Mouse (Mus musculus): ENCODE measurements around the gene Tmem169. TPM values are rescaled to one million over a fixed set of nuclear protein-coding genes. Genes with fewer than 3 reads are reported as not detected.
A peak's percentile ranks its signal among the peaks of the same experiment; 100 is the strongest.

The Tmem169 gene
- polyA plus RNA-seq, 1 experiment from 2014 or later, result 35.5 TPM

GRCm38 (mm10) chr1:72312701-72313398, 28.7 kb downstream of the Tmem169 start:
- WGBS, result 78% methylated on average over 9 of the region's 9 CpGs
- Histone ChIP-seq H3K9me3 (ENCODE audit: control insufficient read depth, low read length) (no peaks in the 10 kb centered on the region), H3K27me3 (ENCODE audit: control insufficient read depth, insufficient read depth, low read length) (no peaks in the 10 kb centered on the region), H3K9ac (replicated peaks; ENCODE audit: low read depth, low read length) (no peak overlapping the region), H3K4me2 (ENCODE audit: low read depth, low read length) (no peak overlapping the region), H3K36me3 (ENCODE audit: control insufficient read depth, insufficient read depth, low read length) (peaks cover 4% of the 10 kb centered on the region; the same call in 1 of the 2 replicates), H3K4me3 (ENCODE audit: low read depth, low read length) (no peak overlapping the region), H3K4me1 (ENCODE audit: control insufficient read depth, insufficient read depth, low read length) (no peaks in the 10 kb centered on the region), H3K27ac (ENCODE audit: low read depth, low read length) (no peak overlapping the region)
- ATAC-seq (ENCODE audit: low read depth), result no peak

- Histone ChIP-seq H3K4me3 (ENCODE audit: low read depth, low read length) (no peak overlapping the region), H3K4me1 (ENCODE audit: control insufficient read depth, insufficient read depth, low read length) (no peaks in the 10 kb centered on the region), H3K27ac (ENCODE audit: low read depth, low read length) (no peak overlapping the region), H3K27me3 (ENCODE audit: control insufficient read depth, insufficient read depth, low read length) (no peaks in the 10 kb centered on the region), H3K36me3 (ENCODE audit: control insufficient read depth, insufficient read depth, low read length) (peaks cover 4% of the 10 kb centered on the region; the same call in 1 of the 2 replicates), H3K9ac (replicated peaks; ENCODE audit: low read depth, low read length) (no peak overlapping the region), H3K4me2 (ENCODE audit: low read depth, low read length) (no peak overlapping the region), H3K9me3 (ENCODE audit: control insufficient read depth, low read length) (no peaks in the 10 kb centered on the region)
- WGBS, result 74% methylated on average over 5 of the region's 5 CpGs
- ATAC-seq (ENCODE audit: low read depth), result no peak
Observed at GRCm38 (mm10) chr1:72313399-72314039, 29.4 kb downstream of the Tmem169 start.

DNA sequence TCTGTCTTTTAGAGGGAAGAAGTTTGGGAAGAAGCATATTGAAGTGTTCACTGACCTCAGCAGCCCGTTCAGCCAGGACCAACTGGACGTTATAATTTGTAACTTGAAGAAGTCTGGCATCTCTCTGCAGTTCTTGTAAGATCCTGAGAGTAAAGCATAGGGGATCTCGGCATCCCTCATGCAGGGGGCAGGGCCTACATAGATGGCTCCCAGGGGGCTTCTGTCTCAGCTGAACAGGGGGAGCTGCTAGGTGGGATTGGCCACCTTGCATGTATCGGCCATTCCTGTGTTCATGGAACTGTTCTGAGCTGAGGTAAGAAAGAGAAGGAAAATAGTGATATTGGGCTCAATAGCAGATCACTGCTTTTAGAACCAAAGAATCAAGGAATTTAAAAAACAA, 31.3 kb downstream of the Tmem169 start:
- H3K4me2 ChIP-seq (ENCODE audit: low read depth, low read length), result no peak overlapping the region
- no peak for ATAC-seq (ENCODE audit: low read depth)
- H3K9ac ChIP-seq (replicated peaks; ENCODE audit: low read depth, low read length), result no peak overlapping the region
- H3K27ac ChIP-seq (ENCODE audit: low read depth, low read length), result no peak overlapping the region
- H3K4me1 ChIP-seq (ENCODE audit: control insufficient read depth, insufficient read depth, low read length), result no peaks in the 10 kb centered on the region
- WGBS, result 81% methylated on average over 4 of the region's 4 CpGs
- H3K4me3 ChIP-seq (ENCODE audit: low read depth, low read length), result no peak overlapping the region
- H3K36me3 ChIP-seq (ENCODE audit: control insufficient read depth, insufficient read depth, low read length), result peaks cover 6% of the 10 kb centered on the region; the same call in 1 of the 2 replicates
- H3K27me3 ChIP-seq (ENCODE audit: control insufficient read depth, insufficient read depth, low read length), result no peaks in the 10 kb centered on the region
- H3K9me3 ChIP-seq (ENCODE audit: control insufficient read depth, low read length), result no peaks in the 10 kb centered on the region

DNA sequence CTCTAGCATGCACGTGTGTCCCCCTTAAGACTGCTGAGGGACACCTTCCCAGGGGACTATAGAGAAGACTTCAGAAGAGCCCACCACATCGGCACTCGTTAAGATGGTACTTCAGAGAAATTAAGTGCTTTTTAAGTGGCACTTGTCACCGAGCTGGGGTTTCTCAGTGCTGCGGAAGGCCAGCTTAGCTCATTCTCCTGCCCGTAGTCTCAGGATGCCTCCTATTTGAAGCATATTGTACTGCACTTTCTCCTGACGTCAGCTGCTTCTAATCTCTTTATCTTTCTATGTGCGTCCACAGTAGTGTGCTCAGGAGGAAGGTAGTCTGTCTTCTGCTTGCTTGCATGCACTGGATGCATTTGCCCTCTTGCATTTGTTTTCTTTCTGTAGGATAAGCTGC, 32.2 kb downstream of the Tmem169 start:
- no peak overlapping the region for H3K9ac ChIP-seq (replicated peaks; ENCODE audit: low read depth, low read length)
- 77% methylated on average over 8 of the region's 8 CpGs for WGBS
- ATAC-seq (ENCODE audit: low read depth), result peak; percentile 41; the same call in 1 of the 2 replicates

GRCm38 (mm10) chr1:72316901-72317300, 32.7 kb downstream of the Tmem169 start:
- H3K4me3 ChIP-seq (ENCODE audit: low read depth, low read length), result no peak overlapping the region
- H3K27ac ChIP-seq (ENCODE audit: low read depth, low read length), result no peak overlapping the region
- no peaks in the 10 kb centered on the region for H3K9me3 ChIP-seq (ENCODE audit: control insufficient read depth, low read length)
- no peak overlapping the region for H3K4me2 ChIP-seq (ENCODE audit: low read depth, low read length)
- no peak overlapping the region for H3K9ac ChIP-seq (replicated peaks; ENCODE audit: low read depth, low read length)
- ATAC-seq (ENCODE audit: low read depth), result no peak
- WGBS, result 74% methylated on average over 7 of the region's 7 CpGs
- H3K36me3 ChIP-seq (ENCODE audit: control insufficient read depth, insufficient read depth, low read length), result peaks cover 9% of the 10 kb centered on the region; the same call in 1 of the 2 replicates
- H3K27me3 ChIP-seq (ENCODE audit: control insufficient read depth, insufficient read depth, low read length), result no peaks in the 10 kb centered on the region
- H3K4me1 ChIP-seq (ENCODE audit: control insufficient read depth, insufficient read depth, low read length), result no peaks in the 10 kb centered on the region

More for the DNA sequence above, 32.2 kb downstream of the Tmem169 start:
- Histone ChIP-seq H3K9me3 (ENCODE audit: control insufficient read depth, low read length) (no peaks in the 10 kb centered on the region), H3K27me3 (ENCODE audit: control insufficient read depth, insufficient read depth, low read length) (no peaks in the 10 kb centered on the region), H3K4me2 (ENCODE audit: low read depth, low read length) (no peak overlapping the region), H3K4me1 (ENCODE audit: control insufficient read depth, insufficient read depth, low read length) (no peaks in the 10 kb centered on the region), H3K4me3 (ENCODE audit: low read depth, low read length) (no peak overlapping the region), H3K27ac (ENCODE audit: low read depth, low read length) (no peak overlapping the region), H3K36me3 (ENCODE audit: control insufficient read depth, insufficient read depth, low read length) (peaks cover 9% of the 10 kb centered on the region; the same call in 1 of the 2 replicates)

- WGBS, result 96% methylated on average over 5 of the region's 5 CpGs
- no peak overlapping the region for H3K27ac ChIP-seq (ENCODE audit: low read depth, low read length)
- no peaks in the 10 kb centered on the region for H3K9me3 ChIP-seq (ENCODE audit: control insufficient read depth, low read length)
- H3K27me3 ChIP-seq (ENCODE audit: control insufficient read depth, insufficient read depth, low read length), result no peaks in the 10 kb centered on the region
- H3K4me1 ChIP-seq (ENCODE audit: control insufficient read depth, insufficient read depth, low read length), result no peaks in the 10 kb centered on the region
- H3K36me3 ChIP-seq (ENCODE audit: control insufficient read depth, insufficient read depth, low read length), result peaks cover 13% of the 10 kb centered on the region; the same call in 1 of the 2 replicates
- H3K9ac ChIP-seq (replicated peaks; ENCODE audit: low read depth, low read length), result no peak overlapping the region
- no peak for ATAC-seq (ENCODE audit: low read depth)
- H3K4me2 ChIP-seq (ENCODE audit: low read depth, low read length), result no peak overlapping the region
- H3K4me3 ChIP-seq (ENCODE audit: low read depth, low read length), result no peak overlapping the region
Observed at GRCm38 (mm10) chr1:72320759-72321158, 36.6 kb downstream of the Tmem169 start.

- H3K4me1 ChIP-seq (ENCODE audit: control insufficient read depth, insufficient read depth, low read length), result no peaks in the 10 kb centered on the region
- H3K9me3 ChIP-seq (ENCODE audit: control insufficient read depth, low read length), result no peaks in the 10 kb centered on the region
- no peak overlapping the region for H3K4me3 ChIP-seq (ENCODE audit: low read depth, low read length)
- H3K27ac ChIP-seq (ENCODE audit: low read depth, low read length), result no peak overlapping the region
- H3K27me3 ChIP-seq (ENCODE audit: control insufficient read depth, insufficient read depth, low read length), result no peaks in the 10 kb centered on the region
- H3K9ac ChIP-seq (replicated peaks; ENCODE audit: low read depth, low read length), result no peak overlapping the region
- no peak for ATAC-seq (ENCODE audit: low read depth)
- peaks cover 13% of the 10 kb centered on the region; the same call in 1 of the 2 replicates for H3K36me3 ChIP-seq (ENCODE audit: control insufficient read depth, insufficient read depth, low read length)
- WGBS, result 97% methylated on average over 4 of the region's 4 CpGs
- H3K4me2 ChIP-seq (ENCODE audit: low read depth, low read length), result no peak overlapping the region
Observed at GRCm38 (mm10) chr1:72323248-72323647, 39.1 kb downstream of the Tmem169 start.

DNA sequence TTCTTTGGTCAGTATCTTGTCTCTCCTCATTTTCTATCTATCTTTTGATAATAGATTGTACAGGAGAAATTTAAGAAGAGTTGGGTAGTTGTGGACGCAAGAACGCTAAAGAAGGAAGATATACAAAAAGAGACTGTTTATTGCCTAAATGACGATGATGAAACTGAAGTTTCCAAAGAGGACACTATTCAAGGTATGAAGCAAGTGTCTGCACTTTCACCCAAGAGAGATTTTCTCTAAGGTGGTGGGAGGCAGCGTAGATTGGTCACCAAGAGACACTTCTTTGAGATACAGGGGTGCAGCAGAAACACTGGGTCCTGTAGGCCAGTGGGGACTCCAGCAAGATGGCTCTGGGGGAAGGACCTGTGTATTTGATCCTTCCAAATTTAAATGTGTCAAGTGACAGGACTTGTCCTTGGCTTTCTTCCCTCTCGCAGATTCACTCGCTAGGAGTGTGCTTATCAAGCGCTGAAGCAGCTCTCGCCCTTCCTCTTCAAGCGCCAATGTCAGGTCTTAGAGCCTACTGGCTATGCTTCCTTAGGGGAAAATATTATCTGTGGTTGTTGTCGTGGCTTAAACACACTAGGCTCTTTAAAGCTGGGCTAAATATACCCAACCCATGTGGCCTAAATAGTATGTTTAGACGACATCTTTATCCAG, 42.1 kb downstream of the Tmem169 start:
- H3K4me2 ChIP-seq (ENCODE audit: low read depth, low read length), result no peak overlapping the region
- H3K9ac ChIP-seq (replicated peaks; ENCODE audit: low read depth, low read length), result no peak overlapping the region
- no peak overlapping the region for H3K27ac ChIP-seq (ENCODE audit: low read depth, low read length)
- peaks cover 8% of the 10 kb centered on the region; the same call in 1 of the 2 replicates for H3K36me3 ChIP-seq (ENCODE audit: control insufficient read depth, insufficient read depth, low read length)
- no peaks in the 10 kb centered on the region for H3K9me3 ChIP-seq (ENCODE audit: control insufficient read depth, low read length)
- ATAC-seq (ENCODE audit: low read depth), result no peak
- H3K27me3 ChIP-seq (ENCODE audit: control insufficient read depth, insufficient read depth, low read length), result no peaks in the 10 kb centered on the region
- 96% methylated on average over 11 of the region's 11 CpGs for WGBS
- no peak overlapping the region for H3K4me3 ChIP-seq (ENCODE audit: low read depth, low read length)
- H3K4me1 ChIP-seq (ENCODE audit: control insufficient read depth, insufficient read depth, low read length), result no peaks in the 10 kb centered on the region

DNA sequence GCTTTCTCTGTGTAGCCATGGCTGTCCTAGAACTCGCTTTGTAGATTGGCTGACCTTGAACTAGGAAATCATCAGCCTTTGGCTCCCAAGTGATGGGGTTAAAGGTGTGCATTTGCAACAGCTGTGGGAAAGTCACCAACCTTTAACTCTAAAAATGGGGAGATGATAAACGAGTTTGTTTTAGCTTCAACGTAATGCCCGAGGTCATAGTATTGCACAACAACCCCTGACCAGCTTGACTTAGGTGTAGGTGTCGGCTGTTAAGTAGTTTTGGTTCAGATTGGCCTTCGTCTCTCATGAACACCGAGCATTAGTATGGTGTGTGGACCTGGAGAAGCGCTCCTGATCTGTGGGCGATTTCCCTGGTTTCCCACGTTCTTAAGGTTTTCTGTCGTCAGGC, 50.6 kb downstream of the Tmem169 start:
- no peaks in the 10 kb centered on the region for H3K27me3 ChIP-seq (ENCODE audit: control insufficient read depth, insufficient read depth, low read length)
- H3K9ac ChIP-seq (replicated peaks; ENCODE audit: low read depth, low read length), result no peak overlapping the region
- 96% methylated on average over 11 of the region's 11 CpGs for WGBS
- H3K4me3 ChIP-seq (ENCODE audit: low read depth, low read length), result no peak overlapping the region
- no peak overlapping the region for H3K4me2 ChIP-seq (ENCODE audit: low read depth, low read length)
- no peaks in the 10 kb centered on the region for H3K9me3 ChIP-seq (ENCODE audit: control insufficient read depth, low read length)
- peaks cover 9% of the 10 kb centered on the region for H3K36me3 ChIP-seq (ENCODE audit: control insufficient read depth, insufficient read depth, low read length)
- no peaks in the 10 kb centered on the region for H3K4me1 ChIP-seq (ENCODE audit: control insufficient read depth, insufficient read depth, low read length)
- no peak for ATAC-seq (ENCODE audit: low read depth)
- no peak overlapping the region for H3K27ac ChIP-seq (ENCODE audit: low read depth, low read length)
